Mouse (Mus musculus): ENCODE measurements around the gene Dtd2. TPM values are rescaled to one million over a fixed set of nuclear protein-coding genes. Genes with fewer than 3 reads are reported as not detected.

The Dtd2 gene
- polyA plus RNA-seq, 1 experiment from 2014 or later = 21.9 TPM

DNA sequence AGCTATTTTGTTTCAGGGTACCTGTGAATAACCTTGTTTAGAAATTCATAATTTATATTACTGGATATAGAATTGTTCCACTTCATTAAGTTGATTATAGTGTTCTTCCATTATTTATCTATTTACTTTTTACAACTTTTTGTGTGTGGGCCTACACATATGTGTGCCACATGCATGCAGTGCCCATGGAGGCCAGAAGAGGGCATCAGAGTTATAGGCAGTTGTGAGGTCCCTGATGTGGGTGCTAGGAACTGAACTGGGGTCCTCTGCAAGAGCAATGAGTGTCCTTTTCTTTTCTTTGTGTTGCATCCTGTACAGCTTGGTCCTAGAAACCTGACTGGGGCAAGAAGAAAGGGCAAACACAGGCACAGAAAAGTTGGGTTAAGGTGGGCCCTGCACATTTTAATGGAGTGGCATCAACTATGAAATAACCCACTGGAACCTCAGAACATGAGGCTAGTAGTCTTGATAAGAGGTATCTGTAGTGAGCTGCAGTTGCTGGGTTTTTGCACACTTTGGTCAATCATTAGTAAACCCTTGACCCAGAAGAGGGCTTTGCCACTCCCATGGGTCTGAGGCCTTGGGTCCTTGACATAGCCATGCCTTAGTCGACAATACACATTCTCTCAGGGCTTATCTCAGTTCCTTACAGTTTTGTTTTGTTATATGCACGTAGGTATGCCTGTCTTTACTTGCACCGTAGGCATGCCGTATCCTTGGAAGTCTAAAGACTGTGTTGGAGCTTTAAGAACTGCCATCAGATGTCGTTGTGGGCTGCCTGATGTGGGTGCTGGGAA, 33.8 kb downstream of the Dtd2 start:
- no peak overlapping the region for H3K27ac ChIP-seq (ENCODE audit: low read depth, low read length)
- DNase-seq (ENCODE audit: low spot score) = no peak
- no peak overlapping the region for H3K9ac ChIP-seq (ENCODE audit: low read length)
- H3K4me2 ChIP-seq (ENCODE audit: low read depth) = no peak overlapping the region
- H3K27me3 ChIP-seq (ENCODE audit: control insufficient read depth, insufficient read depth, low read length) = no peaks in the 10 kb centered on the region
- ATAC-seq (ENCODE audit: insufficient read depth, low FRiP score, low TSS enrichment) = no peak
- no peaks in the 10 kb centered on the region for H3K36me3 ChIP-seq (ENCODE audit: control insufficient read depth, insufficient read depth, low read length)
- H3K4me3 ChIP-seq (ENCODE audit: low read depth, low read length) = no peak overlapping the region
- H3K9me3 ChIP-seq (ENCODE audit: control insufficient read depth, low read length) = no peaks in the 10 kb centered on the region
- 93% methylated on average over 5 of the region's 5 CpGs for WGBS
- 0 out of 2 replicates have a peak, but pooled peaks cover 5% of the 10 kb centered on the region for H3K4me1 ChIP-seq (ENCODE audit: control insufficient read depth, insufficient read depth, low read length)

DNA sequence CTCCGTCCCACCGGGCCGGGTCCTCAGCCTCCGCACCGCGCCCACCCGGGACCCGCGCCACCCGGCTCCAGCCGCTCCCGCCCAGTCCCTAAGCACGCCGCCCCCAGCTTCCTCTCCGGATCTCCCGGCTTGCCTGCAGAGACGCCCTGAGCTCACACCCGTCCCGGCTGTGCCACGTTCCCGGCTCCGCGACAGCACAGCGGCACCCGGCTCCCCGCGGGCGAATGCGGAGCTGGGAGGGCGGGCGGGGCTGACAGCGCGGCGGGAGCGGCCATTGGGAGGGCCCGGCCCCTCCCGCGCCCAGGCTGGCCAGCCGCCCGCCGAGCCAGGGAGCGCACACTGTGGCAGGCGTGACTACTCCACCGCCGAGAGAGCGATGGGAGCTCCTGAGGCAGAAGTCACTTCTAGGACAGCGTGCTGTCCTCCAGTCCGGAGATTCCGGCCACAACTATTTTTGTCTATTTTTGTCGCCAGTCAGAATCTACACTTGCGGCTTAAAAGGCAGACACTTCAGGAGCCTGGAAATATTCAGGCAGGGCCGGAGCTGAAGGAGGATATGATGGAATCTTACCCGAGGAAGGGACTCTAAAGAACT, 35.1 kb downstream of the Dtd2 start, which contains the start of gene Heatr5a:
Heatr5a (minus strand) TSS at position 252 of the 595 bp plus-strand sequence.
- 2% methylated on average over 45 of the region's 53 CpGs for WGBS
- H3K36me3 ChIP-seq (ENCODE audit: control insufficient read depth, insufficient read depth, low read length) = no peaks in the 10 kb centered on the region
- H3K4me2 ChIP-seq (ENCODE audit: low read depth) = peak within 1 kb of the TSS; percentile 58
- DNase-seq (ENCODE audit: low spot score) = peak; percentile 91
- H3K9me3 ChIP-seq (ENCODE audit: control insufficient read depth, low read length) = no peaks in the 10 kb centered on the region
- H3K9ac ChIP-seq (ENCODE audit: low read length) = peak within 1 kb of the TSS; percentile 87
- ATAC-seq (ENCODE audit: insufficient read depth, low FRiP score, low TSS enrichment) = peak; percentile 95
- peak within 1 kb of the TSS; percentile 82 for H3K4me3 ChIP-seq (ENCODE audit: low read depth, low read length)
- 0 out of 2 replicates have a peak, but pooled peaks cover 5% of the 10 kb centered on the region for H3K4me1 ChIP-seq (ENCODE audit: control insufficient read depth, insufficient read depth, low read length)
- no peaks in the 10 kb centered on the region for H3K27me3 ChIP-seq (ENCODE audit: control insufficient read depth, insufficient read depth, low read length)
- H3K27ac ChIP-seq (ENCODE audit: low read depth, low read length) = peak within 1 kb of the TSS; percentile 70

DNA sequence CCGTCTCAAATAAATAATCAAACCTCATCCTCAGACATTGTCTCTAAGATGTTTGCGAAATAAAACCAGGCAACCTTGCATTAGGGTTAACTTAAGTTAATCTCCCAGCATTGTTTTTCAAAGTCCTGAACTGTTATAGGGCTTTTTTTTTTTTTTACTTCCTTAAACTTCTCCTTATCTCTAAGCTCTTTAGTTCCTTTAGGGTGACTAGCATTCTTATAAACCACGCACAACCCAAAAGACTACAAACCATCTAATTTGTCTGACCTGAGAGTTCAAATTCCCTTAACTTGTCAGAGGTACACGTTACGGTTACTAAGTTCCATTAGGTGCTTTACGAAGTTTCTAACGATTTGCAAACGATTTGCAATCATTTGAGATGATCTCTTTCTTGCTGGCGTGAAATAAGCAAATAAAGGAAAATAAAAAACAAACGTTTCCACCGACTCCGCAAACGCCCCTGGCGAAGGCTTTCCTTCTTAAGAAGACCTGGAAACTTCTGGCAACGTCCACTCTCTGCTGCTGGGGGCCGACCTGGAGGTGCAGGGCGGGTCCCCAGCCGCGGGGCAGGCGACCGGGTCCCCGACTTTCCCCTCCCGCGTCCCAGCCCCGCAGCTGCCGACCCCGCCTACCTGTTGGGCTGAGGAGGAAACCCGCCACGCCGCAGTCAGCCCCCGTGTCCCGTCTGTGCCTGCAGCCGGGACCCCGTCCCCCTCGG, 35.8 kb downstream of the Dtd2 start:
- Histone ChIP-seq H3K27me3 (ENCODE audit: control insufficient read depth, insufficient read depth, low read length) (no peaks in the 10 kb centered on the region), H3K4me2 (ENCODE audit: low read depth) (peak overlapping the region; percentile 58), H3K36me3 (ENCODE audit: control insufficient read depth, insufficient read depth, low read length) (no peaks in the 10 kb centered on the region), H3K27ac (ENCODE audit: low read depth, low read length) (peak overlapping the region; percentile 70), H3K9me3 (ENCODE audit: control insufficient read depth, low read length) (no peaks in the 10 kb centered on the region), H3K4me1 (ENCODE audit: control insufficient read depth, insufficient read depth, low read length) (0 out of 2 replicates have a peak, but pooled peaks cover 5% of the 10 kb centered on the region), H3K4me3 (ENCODE audit: low read depth, low read length) (peak overlapping the region; percentile 82), H3K9ac (ENCODE audit: low read length) (peak overlapping the region; percentile 87)
- no peak for ATAC-seq (ENCODE audit: insufficient read depth, low FRiP score, low TSS enrichment)
- no peak for DNase-seq (ENCODE audit: low spot score)
- 2% methylated on average over 34 of the region's 35 CpGs for WGBS

DNA sequence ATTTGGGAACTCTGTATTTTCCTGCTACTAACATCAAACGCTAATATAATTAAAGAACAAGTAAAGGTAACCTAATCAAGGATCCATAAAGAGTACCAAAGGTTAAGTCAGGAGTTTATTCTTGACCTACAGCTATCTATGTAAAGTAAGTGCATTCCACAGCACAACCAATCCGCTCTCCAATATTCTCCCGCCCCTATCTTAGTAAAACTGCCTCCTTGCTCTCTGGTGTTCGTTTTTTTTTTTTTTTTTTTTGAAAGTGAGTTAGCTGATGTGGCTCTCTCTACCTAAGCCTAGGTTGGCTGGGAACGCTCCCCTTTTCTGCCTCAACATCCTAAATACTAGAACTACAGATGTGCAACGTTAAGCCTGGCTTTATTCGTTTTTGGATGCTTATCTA, 36.4 kb downstream of the Dtd2 start:
- no peak for DNase-seq (ENCODE audit: low spot score)
- no peak for ATAC-seq (ENCODE audit: insufficient read depth, low FRiP score, low TSS enrichment)
- Histone ChIP-seq H3K27me3 (ENCODE audit: control insufficient read depth, insufficient read depth, low read length) (no peaks in the 10 kb centered on the region), H3K36me3 (ENCODE audit: control insufficient read depth, insufficient read depth, low read length) (no peaks in the 10 kb centered on the region), H3K4me1 (ENCODE audit: control insufficient read depth, insufficient read depth, low read length) (0 out of 2 replicates have a peak, but pooled peaks cover 5% of the 10 kb centered on the region), H3K9me3 (ENCODE audit: control insufficient read depth, low read length) (no peaks in the 10 kb centered on the region), H3K9ac (ENCODE audit: low read length) (no peak overlapping the region), H3K4me2 (ENCODE audit: low read depth) (peak overlapping the region; percentile 58), H3K27ac (ENCODE audit: low read depth, low read length) (no peak overlapping the region), H3K4me3 (ENCODE audit: low read depth, low read length) (0 out of 2 replicates have a peak overlapping the region, but pooled peaks have one; percentile 82)
- WGBS = 32% methylated on average over 7 of the region's 7 CpGs

GRCm38 (mm10) chr12:51969092-51969491, 37.2 kb downstream of the Dtd2 start:
- WGBS = 95% methylated on average over 2 of the region's 2 CpGs
- no peak overlapping the region for H3K4me3 ChIP-seq (ENCODE audit: low read depth, low read length)
- no peak overlapping the region for H3K4me2 ChIP-seq (ENCODE audit: low read depth)
- no peak overlapping the region for H3K9ac ChIP-seq (ENCODE audit: low read length)
- no peaks in the 10 kb centered on the region for H3K36me3 ChIP-seq (ENCODE audit: control insufficient read depth, insufficient read depth, low read length)
- 0 out of 2 replicates have a peak, but pooled peaks cover 5% of the 10 kb centered on the region for H3K4me1 ChIP-seq (ENCODE audit: control insufficient read depth, insufficient read depth, low read length)
- H3K27me3 ChIP-seq (ENCODE audit: control insufficient read depth, insufficient read depth, low read length) = no peaks in the 10 kb centered on the region
- no peaks in the 10 kb centered on the region for H3K9me3 ChIP-seq (ENCODE audit: control insufficient read depth, low read length)
- H3K27ac ChIP-seq (ENCODE audit: low read depth, low read length) = no peak overlapping the region
- DNase-seq (ENCODE audit: low spot score) (no peak), ATAC-seq (ENCODE audit: insufficient read depth, low FRiP score, low TSS enrichment) (no peak)

GRCm38 (mm10) chr12:51967915-51968595, 38.2 kb downstream of the Dtd2 start:
- no peaks in the 10 kb centered on the region for H3K36me3 ChIP-seq (ENCODE audit: control insufficient read depth, insufficient read depth, low read length)
- H3K4me2 ChIP-seq (ENCODE audit: low read depth) = no peak overlapping the region
- DNase-seq (ENCODE audit: low spot score) (no peak), ATAC-seq (ENCODE audit: insufficient read depth, low FRiP score, low TSS enrichment) (no peak)
- WGBS = 87% methylated on average over 9 of the region's 9 CpGs
- no peak overlapping the region for H3K9ac ChIP-seq (ENCODE audit: low read length)
- no peak overlapping the region for H3K27ac ChIP-seq (ENCODE audit: low read depth, low read length)
- H3K4me1 ChIP-seq (ENCODE audit: control insufficient read depth, insufficient read depth, low read length) = 0 out of 2 replicates have a peak, but pooled peaks cover 5% of the 10 kb centered on the region
- H3K4me3 ChIP-seq (ENCODE audit: low read depth, low read length) = no peak overlapping the region
- H3K9me3 ChIP-seq (ENCODE audit: control insufficient read depth, low read length) = no peaks in the 10 kb centered on the region
- H3K27me3 ChIP-seq (ENCODE audit: control insufficient read depth, insufficient read depth, low read length) = no peaks in the 10 kb centered on the region

GRCm38 (mm10) chr12:51957626-51958025, 48.7 kb downstream of the Dtd2 start:
- Histone ChIP-seq H3K27ac (ENCODE audit: low read depth, low read length) (no peak overlapping the region), H3K27me3 (ENCODE audit: control insufficient read depth, insufficient read depth, low read length) (no peaks in the 10 kb centered on the region), H3K4me3 (ENCODE audit: low read depth, low read length) (no peak overlapping the region), H3K4me1 (ENCODE audit: control insufficient read depth, insufficient read depth, low read length) (no peaks in the 10 kb centered on the region), H3K36me3 (ENCODE audit: control insufficient read depth, insufficient read depth, low read length) (no peaks in the 10 kb centered on the region), H3K9ac (ENCODE audit: low read length) (no peak overlapping the region), H3K4me2 (ENCODE audit: low read depth) (no peak overlapping the region), H3K9me3 (ENCODE audit: control insufficient read depth, low read length) (no peaks in the 10 kb centered on the region)
- DNase-seq (ENCODE audit: low spot score) (no peak), ATAC-seq (ENCODE audit: insufficient read depth, low FRiP score, low TSS enrichment) (no peak)
- WGBS = 93% methylated on average over 6 of the region's 6 CpGs

GRCm38 (mm10) chr12:51952309-51952708, 54.0 kb downstream of the Dtd2 start:
- ATAC-seq (ENCODE audit: insufficient read depth, low FRiP score, low TSS enrichment) (no peak), DNase-seq (ENCODE audit: low spot score) (no peak)
- Histone ChIP-seq H3K4me2 (ENCODE audit: low read depth) (no peak overlapping the region), H3K4me3 (ENCODE audit: low read depth, low read length) (no peak overlapping the region), H3K27me3 (ENCODE audit: control insufficient read depth, insufficient read depth, low read length) (no peaks in the 10 kb centered on the region), H3K9ac (ENCODE audit: low read length) (no peak overlapping the region), H3K27ac (ENCODE audit: low read depth, low read length) (no peak overlapping the region), H3K36me3 (ENCODE audit: control insufficient read depth, insufficient read depth, low read length) (peaks cover 6% of the 10 kb centered on the region), H3K4me1 (ENCODE audit: control insufficient read depth, insufficient read depth, low read length) (no peaks in the 10 kb centered on the region), H3K9me3 (ENCODE audit: control insufficient read depth, low read length) (no peaks in the 10 kb centered on the region)
- 87% methylated on average over 10 of the region's 10 CpGs for WGBS
